Mouse (Mus musculus) lung, embryonic 16.5 days (tissue): ENCODE data around the gene Gif. TPM values are rescaled to one million over a fixed set of nuclear protein-coding genes. Genes with fewer than 3 reads are reported as not detected.

Experiments used
- ATAC-seq: fragments of 200-750 bp; cut with Nextera tagmentation; 2 replicates; pipeline ENCODE4 v1.8.0; 2017; ENCODE audit warnings: low read depth, mild to moderate bottlenecking, moderate library complexity
- H3K27ac ChIP-seq: fragments of 300-500 bp; sonication (generic); 2 replicates; pipeline ENCODE4 v1.5.1; 2014; ENCODE audit warnings: mild to moderate bottlenecking, control low read depth, low read length
- H3K27me3 ChIP-seq: fragments of 300-500 bp; sonication (generic); 2 replicates; pipeline ENCODE4 v1.6.1; 2014; ENCODE audit warnings: low read depth, low read length, mixed read lengths; ENCODE audit not compliant: control insufficient read depth, insufficient read depth
- H3K36me3 ChIP-seq: fragments of 300-500 bp; sonication (generic); 2 replicates; pipeline ENCODE4 v1.6.1; 2014; ENCODE audit warnings: low read length; ENCODE audit not compliant: control insufficient read depth, insufficient read depth
- H3K4me1 ChIP-seq: fragments of 300-500 bp; sonication (generic); replicated peaks from 2 replicates; pipeline ENCODE4 v1.6.1; 2014; ENCODE audit warnings: low read length, mixed read lengths; ENCODE audit not compliant: control insufficient read depth, insufficient read depth
- H3K4me2 ChIP-seq: fragments of 300-500 bp; sonication (generic); 2 replicates; pipeline ENCODE4 v1.6.1; 2014; ENCODE audit warnings: low read depth, low read length, control low read depth
- H3K4me3 ChIP-seq: fragments of 300-500 bp; sonication (generic); 2 replicates; pipeline ENCODE4 v1.5.1; 2014; ENCODE audit warnings: mild to moderate bottlenecking, low read length, control low read depth
- H3K9ac ChIP-seq: fragments of 300-500 bp; sonication (generic); 2 replicates; pipeline ENCODE4 v1.6.1; 2014; ENCODE audit warnings: low read length, control low read depth
- H3K9me3 ChIP-seq: fragments of 300-500 bp; sonication (generic); 2 replicates; pipeline ENCODE4 v1.6.1; 2016; ENCODE audit warnings: low read length; ENCODE audit not compliant: control insufficient read depth
- WGBS: fragments of 180-500 bp; shearing (Covaris S2); extraction: QIAGEN DNeasy Blood & Tissue Kit; methylation state at CpG from one replicate; pipeline ENCODE4 v1.1.7; 2014; 5-methylcytosine and 5-hydroxymethylcytosine counted together
- polyA plus RNA-seq: library from polyadenylated mRNA; unstranded; fragments of >200 nt; fragmentation: Nextera tagmentation; extraction: Ambion mirVana; gene quantifications from 2 replicates; pipeline ENCODE4 v1.2.1, GENCODE M21; 2015

The Gif gene
- polyA plus RNA-seq, 1 experiment from 2014 or later = 0.70 TPM

- ATAC-seq = no peak
- Histone ChIP-seq H3K4me2 (no peak overlapping the region), H3K4me3 (no peak overlapping the region), H3K27me3 (no peaks in the 10 kb centered on the region), H3K27ac (no peak overlapping the region), H3K4me1 (no peaks in the 10 kb centered on the region), H3K9ac (no peak overlapping the region), H3K36me3 (no peaks in the 10 kb centered on the region; the same call in 1 of the 2 replicates), H3K9me3 (no peaks in the 10 kb centered on the region)
- 85% methylated on average over 6 of the region's 6 CpGs for WGBS
Observed at GRCm38 (mm10) chr19:11788876-11789275, 41.5 kb downstream of the Gif start.

- no peak overlapping the region for H3K9ac ChIP-seq
- ATAC-seq = no peak
- no peaks in the 10 kb centered on the region for H3K27me3 ChIP-seq
- H3K9me3 ChIP-seq = no peaks in the 10 kb centered on the region
- H3K4me1 ChIP-seq = no peaks in the 10 kb centered on the region
- 69% methylated on average over 5 of the region's 5 CpGs for WGBS
- H3K36me3 ChIP-seq = no peaks in the 10 kb centered on the region; the same call in 1 of the 2 replicates
- H3K4me2 ChIP-seq = no peak overlapping the region
- H3K27ac ChIP-seq = no peak overlapping the region
- no peak overlapping the region for H3K4me3 ChIP-seq
Observed at GRCm38 (mm10) chr19:11791825-11792224, 44.5 kb downstream of the Gif start.

- Histone ChIP-seq H3K9ac (no peak overlapping the region), H3K36me3 (no peaks in the 10 kb centered on the region), H3K27me3 (no peaks in the 10 kb centered on the region), H3K4me3 (no peak overlapping the region), H3K27ac (no peak overlapping the region), H3K4me1 (no peaks in the 10 kb centered on the region), H3K9me3 (no peaks in the 10 kb centered on the region), H3K4me2 (no peak overlapping the region)
- ATAC-seq = no peak
- WGBS = 67% methylated on average over 2 of the region's 2 CpGs
Observed at GRCm38 (mm10) chr19:11793741-11794359, 46.5 kb downstream of the Gif start.

GRCm38 (mm10) chr19:11794447-11794846, 47.1 kb downstream of the Gif start:
- H3K9me3 ChIP-seq = no peaks in the 10 kb centered on the region
- no peak overlapping the region for H3K27ac ChIP-seq
- no peak overlapping the region for H3K4me3 ChIP-seq
- 72% methylated on average over 6 of the region's 6 CpGs for WGBS
- no peaks in the 10 kb centered on the region for H3K4me1 ChIP-seq
- H3K4me2 ChIP-seq = no peak overlapping the region
- no peaks in the 10 kb centered on the region for H3K36me3 ChIP-seq
- H3K9ac ChIP-seq = no peak overlapping the region
- H3K27me3 ChIP-seq = no peaks in the 10 kb centered on the region
- ATAC-seq = no peak

- no peak for ATAC-seq
- Histone ChIP-seq H3K27ac (no peak overlapping the region), H3K4me1 (no peaks in the 10 kb centered on the region), H3K36me3 (no peaks in the 10 kb centered on the region), H3K27me3 (no peaks in the 10 kb centered on the region), H3K9ac (no peak overlapping the region), H3K4me2 (no peak overlapping the region), H3K9me3 (no peaks in the 10 kb centered on the region), H3K4me3 (no peak overlapping the region)
- 66% methylated on average over 8 of the region's 8 CpGs for WGBS
Observed at GRCm38 (mm10) chr19:11800531-11801315, 53.4 kb downstream of the Gif start.

- peak; percentile 51; the same call in 1 of the 2 replicates for ATAC-seq
- H3K27me3 ChIP-seq = no peaks in the 10 kb centered on the region
- WGBS = 42% methylated on average over 1 of the region's 1 CpGs
- no peak overlapping the region for H3K4me2 ChIP-seq
- H3K27ac ChIP-seq = peak overlapping the region; percentile 20; the same call in 1 of the 2 replicates
- no peaks in the 10 kb centered on the region for H3K4me1 ChIP-seq
- H3K9ac ChIP-seq = no peak overlapping the region
- no peak overlapping the region for H3K4me3 ChIP-seq
- no peaks in the 10 kb centered on the region for H3K9me3 ChIP-seq
- H3K36me3 ChIP-seq = no peaks in the 10 kb centered on the region
Observed at GRCm38 (mm10) chr19:11804423-11804822, 57.1 kb downstream of the Gif start.

GRCm38 (mm10) chr19:11807251-11807650, 59.9 kb downstream of the Gif start:
- no peak for ATAC-seq
- peaks cover 6% of the 10 kb centered on the region for H3K4me1 ChIP-seq
- H3K36me3 ChIP-seq = no peaks in the 10 kb centered on the region
- H3K27me3 ChIP-seq = no peaks in the 10 kb centered on the region
- WGBS = 51% methylated on average over 2 of the region's 2 CpGs
- no peak overlapping the region for H3K9ac ChIP-seq
- no peak overlapping the region for H3K27ac ChIP-seq
- H3K9me3 ChIP-seq = no peaks in the 10 kb centered on the region
- H3K4me3 ChIP-seq = no peak overlapping the region
- no peak overlapping the region for H3K4me2 ChIP-seq

GRCm38 (mm10) chr19:11807822-11808221, 60.5 kb downstream of the Gif start:
- H3K4me1 ChIP-seq = peaks cover 7% of the 10 kb centered on the region
- no peak for ATAC-seq
- H3K27ac ChIP-seq = no peak overlapping the region
- WGBS = 56% methylated on average over 6 of the region's 6 CpGs
- no peaks in the 10 kb centered on the region for H3K27me3 ChIP-seq
- no peak overlapping the region for H3K4me3 ChIP-seq
- no peak overlapping the region for H3K4me2 ChIP-seq
- no peaks in the 10 kb centered on the region for H3K9me3 ChIP-seq
- no peak overlapping the region for H3K9ac ChIP-seq
- no peaks in the 10 kb centered on the region for H3K36me3 ChIP-seq

GRCm38 (mm10) chr19:11808452-11808851, 61.1 kb downstream of the Gif start:
- H3K4me3 ChIP-seq = no peak overlapping the region
- no peaks in the 10 kb centered on the region for H3K27me3 ChIP-seq
- H3K4me1 ChIP-seq = peaks cover 7% of the 10 kb centered on the region
- ATAC-seq = no peak
- H3K9ac ChIP-seq = no peak overlapping the region
- WGBS = 84% methylated on average over 2 of the region's 2 CpGs
- no peaks in the 10 kb centered on the region for H3K9me3 ChIP-seq
- no peaks in the 10 kb centered on the region for H3K36me3 ChIP-seq
- no peak overlapping the region for H3K27ac ChIP-seq
- no peak overlapping the region for H3K4me2 ChIP-seq
